Mouse (Mus musculus) midbrain, embryonic 13.5 days (tissue): ENCODE data around the gene Zwilch. TPM values are rescaled to one million over a fixed set of nuclear protein-coding genes. Genes with fewer than 3 reads are reported as not detected.
A peak's percentile ranks its signal among the peaks of the same experiment; 100 is the strongest.

Experiments used
- ATAC-seq: fragments of 200-750 bp; cut with Nextera tagmentation; 2 replicates; pipeline ENCODE4 v1.8.0; 2017; ENCODE audit warnings: mild to moderate bottlenecking, moderate TSS enrichment, moderate library complexity
- H3K27ac ChIP-seq: fragments of 300-500 bp; sonication (generic); 2 replicates; pipeline ENCODE4 v1.5.1; 2015; ENCODE audit warnings: inconsistent platforms, mild to moderate bottlenecking, moderate library complexity
- H3K27me3 ChIP-seq: fragments of 300-500 bp; sonication (generic); 2 replicates; pipeline ENCODE4 v1.6.1; 2015; ENCODE audit warnings: mild to moderate bottlenecking, inconsistent platforms
- H3K36me3 ChIP-seq: fragments of 300-500 bp; sonication (generic); 2 replicates; pipeline ENCODE4 v1.6.1; 2015; ENCODE audit warnings: mild to moderate bottlenecking, inconsistent platforms
- H3K4me1 ChIP-seq: fragments of 300-500 bp; sonication (generic); replicated peaks from 2 replicates; pipeline ENCODE4 v1.6.1; 2015; ENCODE audit warnings: inconsistent platforms
- H3K4me2 ChIP-seq: fragments of 300-500 bp; sonication (generic); replicated peaks from 2 replicates; pipeline ENCODE4 v1.6.1; 2015; ENCODE audit warnings: moderate library complexity, mild to moderate bottlenecking, inconsistent platforms
- H3K4me3 ChIP-seq: fragments of 300-500 bp; sonication (generic); replicated peaks from 2 replicates; pipeline ENCODE4 v1.5.1; 2015; ENCODE audit warnings: mild to moderate bottlenecking, inconsistent platforms
- H3K9ac ChIP-seq: fragments of 300-500 bp; sonication (generic); replicated peaks from 2 replicates; pipeline ENCODE4 v1.6.1; 2015; ENCODE audit warnings: mild to moderate bottlenecking, inconsistent platforms
- H3K9me3 ChIP-seq: fragments of 300-500 bp; sonication (generic); 2 replicates; pipeline ENCODE4 v1.6.1; 2016; ENCODE audit warnings: mild to moderate bottlenecking, inconsistent platforms
- WGBS: fragments of 180-500 bp; shearing (Covaris S2); methylation state at CpG from one replicate; pipeline ENCODE4 v1.1.7; 2015; 5-methylcytosine and 5-hydroxymethylcytosine counted together
- polyA plus RNA-seq: library from polyadenylated mRNA; unstranded; fragments of >200 nt; fragmentation: Nextera tagmentation; extraction: Ambion mirVana; gene quantifications from 2 replicates; pipeline ENCODE4 v1.2.1, GENCODE M21; 2015

Zwilch gene
- polyA plus RNA-seq, 1 experiment from 2014 or later, result 10.9 TPM

GRCm38 (mm10) chr9:64087461-64088235 is 85.3 kb downstream of the Zwilch start:
- H3K4me3 ChIP-seq, result no peak overlapping the region
- no peaks in the 10 kb centered on the region for H3K9me3 ChIP-seq
- peak; percentile 62; the same call in 1 of the 2 replicates for ATAC-seq
- H3K4me2 ChIP-seq, result no peak overlapping the region
- no peaks in the 10 kb centered on the region for H3K36me3 ChIP-seq
- H3K27ac ChIP-seq, result no peak overlapping the region
- peaks cover 10% of the 10 kb centered on the region for H3K4me1 ChIP-seq
- peaks cover 34% of the 10 kb centered on the region for H3K27me3 ChIP-seq
- 50% methylated on average over 5 of the region's 5 CpGs for WGBS
- no peak overlapping the region for H3K9ac ChIP-seq

Other genes starting within 250 kb of the Zwilch start
- 1.2 and 2.4 TPM in 2 replicates for gene Smad6, start 151.0 kb downstream of the Zwilch start, polyA plus RNA-seq
- not detected in 2 replicates for gene Lctl, start 56.0 kb downstream of the Zwilch start, polyA plus RNA-seq
- gene Rpl4, start 271 bp upstream of the Zwilch start, polyA plus RNA-seq, result 668 and 675 TPM in 2 replicates
- gene Snapc5, start 6.2 kb upstream of the Zwilch start, polyA plus RNA-seq, result 39.2 and 44.9 TPM in 2 replicates
- gene Uchl4, start 62.1 kb upstream of the Zwilch start, polyA plus RNA-seq, result 2.8 and 3.7 TPM in 2 replicates
- gene Map2k1, start 80.5 kb upstream of the Zwilch start, polyA plus RNA-seq, result 41.6 and 46.6 TPM in 2 replicates
- gene Tipin, start 108.5 kb upstream of the Zwilch start, polyA plus RNA-seq, result 110 and 133 TPM in 2 replicates
- 21.6 and 22.5 TPM in 2 replicates for gene Dis3l, start 168.2 kb upstream of the Zwilch start, polyA plus RNA-seq
- 9.4 and 10.2 TPM in 2 replicates for gene Megf11, start 212.5 kb upstream of the Zwilch start, polyA plus RNA-seq